Mouse (Mus musculus) small intestine, adult 2 months (tissue): ENCODE measurements around the gene Barx1.

Experiments used
- CTCF ChIP-seq: fragments of 200-500 bp; IDR thresholded peaks from 2 replicates; pipeline ENCODE4 v1.5.1; 2012; ENCODE audit warnings: low read depth, mild to moderate bottlenecking, control low read depth, inconsistent platforms, low read length, moderate library complexity, mixed read lengths; ENCODE audit not compliant: insufficient replicate concordance, insufficient read length; ENCODE audit errors: extremely low read depth
- POLR2A ChIP-seq: fragments of 200-500 bp; IDR thresholded peaks from 2 replicates; pipeline ENCODE4 v1.6.1; 2012; ENCODE audit warnings: low read depth, mild to moderate bottlenecking, control low read depth, inconsistent platforms, low read length, moderate library complexity

GRCm38 (mm10) chr13:48672312-48672840, 9.6 kb downstream of the Barx1 start:
- TF ChIP-seq CTCF (no peak), POLR2A (no peak)
